Mouse (Mus musculus): ENCODE results near the gene Lpxn. TPM values are rescaled to one million over a fixed set of nuclear protein-coding genes. Genes with fewer than 3 reads are reported as not detected.
A peak's percentile ranks its signal among the peaks of the same experiment; 100 is the strongest.

The Lpxn gene
- total RNA-seq (2014; rRNA removed) (1.8 and 2.2 TPM in 2 replicates), polyA plus RNA-seq (2015; fragmentation: Nextera tagmentation; extraction: Ambion mirVana) (0.59 and 1.3 TPM in 2 replicates)

DNA sequence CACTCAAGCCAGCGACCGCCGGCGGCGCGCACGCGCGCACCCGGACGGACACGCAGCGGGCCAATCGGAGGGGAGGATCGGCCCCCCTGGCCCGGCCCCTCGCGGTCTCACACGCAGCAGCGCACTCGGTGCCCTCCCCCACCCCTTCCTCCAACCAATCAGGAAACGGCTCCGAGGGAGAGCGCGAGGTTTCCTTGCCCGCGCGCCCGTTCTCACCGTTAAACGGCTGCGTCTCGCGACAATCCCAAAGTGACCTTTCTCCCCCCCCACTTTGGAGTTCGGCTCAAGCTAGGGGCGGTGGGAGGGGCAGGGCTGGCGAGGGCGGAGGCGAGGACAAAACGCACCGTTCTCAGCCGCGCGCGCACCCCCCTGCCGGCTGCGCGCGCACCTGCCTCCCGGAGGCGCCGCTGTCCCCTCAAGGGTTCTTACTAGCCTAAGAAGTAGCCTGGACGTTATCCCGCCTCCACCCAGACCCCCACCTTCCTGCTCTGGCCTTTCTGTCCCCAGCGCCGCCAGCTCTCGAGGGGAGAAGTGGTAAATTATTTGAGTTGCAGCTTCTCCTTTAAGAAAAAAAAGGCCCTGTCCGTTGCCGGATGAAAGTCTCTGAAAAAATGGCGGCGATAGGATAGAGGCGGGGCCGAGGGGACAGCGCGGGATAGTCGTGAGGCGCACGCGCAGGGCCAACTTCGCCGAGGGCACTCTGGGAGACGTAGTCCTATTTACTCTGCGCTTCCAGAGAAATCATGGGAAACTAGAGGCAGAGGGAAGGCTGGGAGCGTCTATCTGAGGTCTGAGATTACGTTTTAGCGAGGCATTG lies at the start of gene Lpxn, which contains the start of gene Zfp91:
TSS of gene Lpxn (plus strand) at position 683 of the 817 bp plus-strand sequence.
TSS of gene Zfp91 (minus strand) at position 616 of the 817 bp plus-strand sequence.
- under 1% methylated on average over 73 of the region's 76 CpGs for WGBS
- H3K27me3 ChIP-seq (ENCODE audit: insufficient read depth, low read length) = no peaks in the 10 kb centered on the region
- TF ChIP-seq CTCF (IDR thresholded peaks at IDR 0.05; ENCODE audit: low read depth) = peak; percentile 43
- peak within 1 kb of the TSS; percentile 99 for H3K27ac ChIP-seq (ENCODE audit: low read depth, low read length)
- peak; percentile 99 for DNase-seq
- H3K9ac ChIP-seq = peak within 1 kb of the TSS; percentile 92
- ATAC-seq = peak; percentile 96
- H3K36me3 ChIP-seq (ENCODE audit: insufficient read depth) = no peaks in the 10 kb centered on the region
- H3K4me1 ChIP-seq (ENCODE audit: insufficient read depth) = peaks cover 9% of the 10 kb centered on the region; the same call in 1 of the 2 replicates
- peak within 1 kb of the TSS; percentile 66 for H3K4me2 ChIP-seq (ENCODE audit: low read depth)
- H3K9me3 ChIP-seq (ENCODE audit: low read length) = no peaks in the 10 kb centered on the region
- peak within 1 kb of the TSS; percentile 96 for H3K4me3 ChIP-seq (ENCODE audit: low read depth, low read length)

DNA sequence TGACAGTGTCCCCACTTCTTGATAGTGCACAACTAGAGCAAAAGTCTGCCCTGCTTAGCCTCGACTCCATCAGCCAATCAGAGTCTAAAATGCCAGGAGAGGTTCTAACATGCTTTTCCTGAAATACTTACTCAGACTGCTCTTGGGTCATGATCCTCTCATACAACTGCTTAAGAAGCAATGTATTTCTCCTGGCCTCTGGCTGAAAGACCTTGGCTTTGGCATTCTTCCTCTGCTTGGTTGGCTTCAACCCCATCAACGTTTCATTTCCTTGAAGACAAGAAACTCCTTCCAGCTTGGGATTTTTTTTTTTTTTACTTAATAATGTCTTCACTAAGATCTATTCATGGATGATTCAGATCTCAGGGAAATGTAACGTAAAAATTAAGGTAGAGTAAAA lies 39.7 kb upstream of the Lpxn start:
- Histone ChIP-seq H3K4me1 (ENCODE audit: insufficient read depth) (no peaks in the 10 kb centered on the region), H3K9ac (no peak overlapping the region), H3K27me3 (ENCODE audit: insufficient read depth, low read length) (no peaks in the 10 kb centered on the region), H3K9me3 (ENCODE audit: low read length) (no peaks in the 10 kb centered on the region), H3K4me2 (ENCODE audit: low read depth) (no peak overlapping the region), H3K27ac (ENCODE audit: low read depth, low read length) (no peak overlapping the region), H3K4me3 (ENCODE audit: low read depth, low read length) (no peak overlapping the region), H3K36me3 (ENCODE audit: insufficient read depth) (no peaks in the 10 kb centered on the region)
- TF ChIP-seq CTCF (IDR thresholded peaks at IDR 0.05; ENCODE audit: low read depth) = no peak
- WGBS = 82% methylated on average over 3 of the region's 3 CpGs
- DNase-seq = no peak
- no peak for ATAC-seq

DNA sequence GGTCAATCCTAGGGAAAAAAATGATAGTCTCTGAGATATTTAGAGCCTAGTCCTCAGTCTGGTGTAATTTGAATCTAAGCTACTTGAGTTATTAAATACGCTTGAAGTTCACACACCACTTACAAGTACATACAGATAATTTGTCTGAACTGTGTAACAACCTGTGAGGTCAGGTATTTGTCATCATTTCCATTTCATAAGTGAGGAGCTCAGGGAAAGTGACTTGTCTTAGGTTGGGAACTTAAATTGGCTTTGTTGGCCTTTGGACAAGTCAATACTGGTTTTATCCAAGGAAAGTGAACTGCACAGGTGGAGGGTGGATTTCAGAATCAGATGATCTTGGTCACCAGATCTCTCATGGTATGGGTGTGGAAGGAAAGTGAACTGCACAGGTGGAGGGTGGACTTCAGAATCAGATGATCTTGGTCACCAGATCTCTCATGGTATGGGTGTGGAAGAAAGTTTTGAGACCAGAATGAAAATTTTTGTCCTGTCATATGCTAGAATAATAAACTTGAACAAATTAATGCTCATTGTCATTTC lies 37.0 kb upstream of the Lpxn start:
- peaks cover 10% of the 10 kb centered on the region for H3K36me3 ChIP-seq (ENCODE audit: insufficient read depth)
- WGBS = 95% methylated on average over 1 of the region's 1 CpGs
- no peaks in the 10 kb centered on the region for H3K9me3 ChIP-seq (ENCODE audit: low read length)
- H3K4me1 ChIP-seq (ENCODE audit: insufficient read depth) = no peaks in the 10 kb centered on the region
- ATAC-seq (no peak), DNase-seq (no peak)
- H3K27ac ChIP-seq (ENCODE audit: low read depth, low read length) = no peak overlapping the region
- H3K4me2 ChIP-seq (ENCODE audit: low read depth) = no peak overlapping the region
- no peak for TF ChIP-seq CTCF (IDR thresholded peaks at IDR 0.05; ENCODE audit: low read depth)
- no peaks in the 10 kb centered on the region for H3K27me3 ChIP-seq (ENCODE audit: insufficient read depth, low read length)
- H3K4me3 ChIP-seq (ENCODE audit: low read depth, low read length) = no peak overlapping the region
- H3K9ac ChIP-seq = no peak overlapping the region

DNA sequence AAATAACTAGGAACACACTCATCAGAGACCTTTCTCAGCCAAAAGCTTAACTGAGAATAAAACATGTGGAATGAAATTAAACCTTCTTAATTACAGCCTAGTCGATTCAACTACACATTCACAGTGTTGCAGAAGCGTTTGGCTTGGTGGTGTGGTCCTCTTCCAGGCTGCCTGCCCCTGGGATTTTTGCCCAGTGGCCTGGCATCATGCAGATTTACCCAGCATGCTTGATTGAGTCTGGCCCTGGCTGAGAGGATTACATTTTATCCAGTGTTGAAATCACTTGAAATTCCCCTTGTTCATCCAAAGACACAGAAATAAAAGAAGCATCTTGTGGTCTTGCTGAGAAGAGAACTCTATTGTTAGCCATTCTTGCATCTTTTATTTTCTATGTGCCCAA lies 36.3 kb upstream of the Lpxn start:
- Histone ChIP-seq H3K4me1 (ENCODE audit: insufficient read depth) (no peaks in the 10 kb centered on the region), H3K9me3 (ENCODE audit: low read length) (no peaks in the 10 kb centered on the region), H3K4me3 (ENCODE audit: low read depth, low read length) (no peak overlapping the region), H3K36me3 (ENCODE audit: insufficient read depth) (peaks cover 16% of the 10 kb centered on the region), H3K27ac (ENCODE audit: low read depth, low read length) (no peak overlapping the region), H3K4me2 (ENCODE audit: low read depth) (no peak overlapping the region), H3K9ac (no peak overlapping the region), H3K27me3 (ENCODE audit: insufficient read depth, low read length) (no peaks in the 10 kb centered on the region)
- 18% methylated on average over 2 of the region's 2 CpGs for WGBS
- TF ChIP-seq CTCF (IDR thresholded peaks at IDR 0.05; ENCODE audit: low read depth) = no peak
- ATAC-seq = peak; percentile 78
- peak; percentile 63 for DNase-seq

DNA sequence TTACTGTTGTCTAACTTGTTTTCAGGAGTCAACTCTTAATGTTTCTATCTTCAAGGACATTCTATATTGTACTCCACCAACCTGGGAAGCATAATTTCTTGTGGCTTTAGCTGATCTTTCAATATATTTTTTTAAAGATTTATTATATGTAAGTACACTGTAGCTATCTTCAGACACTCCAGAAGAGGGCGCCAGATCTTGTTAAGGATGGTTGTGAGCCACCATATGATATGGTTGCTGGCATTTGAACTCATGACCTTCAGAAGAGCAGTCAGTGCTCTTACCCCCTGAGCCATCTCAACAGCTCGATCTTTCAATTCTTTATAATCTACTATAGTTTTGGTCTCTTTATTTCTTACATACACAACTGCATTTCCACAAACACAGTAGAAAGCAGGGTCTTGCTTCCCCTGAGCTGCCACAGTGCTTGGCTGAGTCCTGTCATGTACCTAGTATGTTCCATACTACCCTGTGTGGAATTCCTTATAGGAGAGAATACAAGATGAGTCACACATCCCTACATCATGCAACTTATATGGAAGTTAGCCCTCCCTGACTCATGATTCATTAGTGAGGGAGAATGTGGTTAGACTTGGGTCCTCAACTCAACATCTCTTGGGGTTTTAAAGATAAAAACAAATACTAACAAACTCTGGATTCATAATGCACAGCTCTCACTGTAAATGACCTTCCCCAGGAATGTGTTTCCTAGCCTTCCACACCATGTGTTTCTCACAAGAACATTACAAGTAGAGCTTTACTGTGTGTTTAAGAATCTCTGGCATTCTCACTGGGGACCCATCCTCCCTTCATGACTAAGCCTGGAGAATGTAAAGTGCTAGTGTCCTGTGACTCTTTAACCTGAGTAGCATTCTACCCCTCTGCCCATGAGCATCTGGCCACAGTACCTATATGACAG lies 33.5 kb upstream of the Lpxn start:
- Histone ChIP-seq H3K4me3 (ENCODE audit: low read depth, low read length) (no peak overlapping the region), H3K27ac (ENCODE audit: low read depth, low read length) (no peak overlapping the region), H3K9ac (no peak overlapping the region), H3K4me1 (ENCODE audit: insufficient read depth) (no peaks in the 10 kb centered on the region), H3K36me3 (ENCODE audit: insufficient read depth) (peaks cover 24% of the 10 kb centered on the region), H3K9me3 (ENCODE audit: low read length) (no peaks in the 10 kb centered on the region), H3K27me3 (ENCODE audit: insufficient read depth, low read length) (no peaks in the 10 kb centered on the region), H3K4me2 (ENCODE audit: low read depth) (no peak overlapping the region)
- ATAC-seq (no peak), DNase-seq (no peak)
- no peak; the same call in 1 of the 2 replicates for TF ChIP-seq CTCF (IDR thresholded peaks at IDR 0.05; ENCODE audit: low read depth)
- WGBS = 65% methylated on average over 2 of the region's 2 CpGs

DNA sequence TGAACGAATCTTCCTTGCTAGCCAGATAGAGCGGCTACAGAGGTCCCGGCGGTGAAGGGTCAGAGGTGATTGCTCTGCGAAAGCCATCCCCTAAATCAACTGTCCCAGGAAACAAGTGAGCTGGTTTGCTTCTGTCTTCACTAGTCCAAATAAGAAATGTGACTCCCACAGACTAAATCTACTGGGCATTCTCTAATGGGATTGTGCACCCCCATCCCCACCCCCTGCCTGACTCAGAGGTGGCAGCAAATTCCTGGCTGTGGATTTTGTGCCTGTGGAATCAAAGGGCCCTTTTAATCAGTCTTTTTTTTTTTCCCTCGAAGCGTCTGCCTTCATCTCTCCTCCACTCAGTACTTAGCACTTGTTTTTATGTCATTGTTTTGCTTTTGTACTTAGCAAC lies 30.7 kb upstream of the Lpxn start, which contains the start of gene Cntf:
TSS of gene Cntf (minus strand) at position 325 of the 400 bp plus-strand sequence.
- Histone ChIP-seq H3K9me3 (ENCODE audit: low read length) (no peaks in the 10 kb centered on the region), H3K27ac (ENCODE audit: low read depth, low read length) (no peak within 1 kb of the TSS), H3K4me2 (ENCODE audit: low read depth) (no peak within 1 kb of the TSS), H3K27me3 (ENCODE audit: insufficient read depth, low read length) (no peaks in the 10 kb centered on the region), H3K9ac (no peak within 1 kb of the TSS), H3K4me3 (ENCODE audit: low read depth, low read length) (no peak within 1 kb of the TSS), H3K4me1 (ENCODE audit: insufficient read depth) (no peaks in the 10 kb centered on the region), H3K36me3 (ENCODE audit: insufficient read depth) (peaks cover 44% of the 10 kb centered on the region)
- no peak for TF ChIP-seq CTCF (IDR thresholded peaks at IDR 0.05; ENCODE audit: low read depth)
- no peak for ATAC-seq
- WGBS = 52% methylated on average over 7 of the region's 7 CpGs
- no peak for DNase-seq

Data from forebrain, postnatal 0 days (tissue).